Comparison of ENCODE assay signal across 19 mouse cellular contexts in the genomic region with DNA sequence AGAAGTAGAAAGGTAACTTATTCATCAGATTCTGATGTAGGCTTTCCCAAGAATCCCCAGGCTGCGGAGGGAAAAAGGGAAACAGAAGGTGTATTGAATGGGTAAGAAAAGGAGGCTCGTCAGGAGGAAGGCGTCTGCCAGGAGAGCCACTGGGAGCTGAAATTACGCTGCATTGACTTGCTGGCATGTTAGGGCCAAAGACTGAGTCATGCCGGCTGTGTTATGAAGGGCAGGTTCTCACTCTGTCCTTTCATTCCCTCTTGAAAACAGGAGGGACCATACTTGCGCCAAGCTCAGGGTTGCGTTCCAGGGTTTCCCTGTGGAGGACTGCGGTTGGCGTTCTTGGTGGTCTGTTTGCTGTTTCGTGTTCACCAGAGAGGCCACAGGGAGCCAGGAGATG.
DNase-seq lines count a peak whose midpoint lies in the region; ATAC-seq and TF ChIP-seq lines count a peak whose summit lies in the region.
"Had no signal": no experiment of that assay in that cellular context is flagged by ENCODE, and none has a peak within 500 bp of the region (broad histone marks: within the 10 kb centered on the region; RNA-seq: fewer than 3 reads in every experiment).

No protein-coding gene starts in this region.

- DNase-seq in hindbrain, embryonic 10.5 days (ENCODE audit: low spot score), result no peak
- no peak for DNase-seq in hindbrain, postnatal 0 days (ENCODE audit: low spot score)
- peak; percentile 36 for DNase-seq in adrenal gland, postnatal 10 days
- DNase-seq in cerebellum, adult 18-20 months, result peak; percentile 24 to 36
- DNase-seq in cerebellum, postnatal 36 days, result peak; percentile 48 to 64
- no peak for DNase-seq in lung, adult 2 months
- DNase-seq in frontal cortex, postnatal 14 days (ENCODE audit: low spot score in 2 of 2), result no peak
- no peak for DNase-seq in kidney, postnatal 10 days
- DNase-seq: forebrain, postnatal 0 days; gastrocnemius, postnatal 25 days; kidney, adult 2 months; liver; lung, adult 18-20 months; lung, postnatal 36 days; thymus, postnatal 14 days had no signal

- no peaks in the 10 kb centered on the region for H3K9me3 ChIP-seq in hindbrain, embryonic 10.5 days
- no peaks in the 10 kb centered on the region for H3K9me3 ChIP-seq in hindbrain, postnatal 0 days (ENCODE audit: low read length)
- H3K9me3 ChIP-seq: neural tube, embryonic 13.5 days had no signal

- H3K4me2 ChIP-seq in hindbrain, postnatal 0 days (ENCODE audit: low read depth, low read length), result no peak overlapping the region
- H3K4me2 ChIP-seq: heart, embryonic 11.5 days; neural tube, embryonic 13.5 days had no signal

- no peaks in the 10 kb centered on the region for H3K27me3 ChIP-seq in hindbrain, embryonic 10.5 days (ENCODE audit: insufficient read depth, poor library complexity, severe bottlenecking)
- H3K27me3 ChIP-seq in hindbrain, postnatal 0 days (ENCODE audit: insufficient read depth, low read length), result no peaks in the 10 kb centered on the region
- H3K27me3 ChIP-seq: neural tube, embryonic 13.5 days had no signal

- peaks cover 21% of the 10 kb centered on the region for H3K4me1 ChIP-seq in hindbrain, embryonic 10.5 days (replicated peaks)
- no peaks in the 10 kb centered on the region for H3K4me1 ChIP-seq in hindbrain, postnatal 0 days (ENCODE audit: insufficient read depth, low read length)
- H3K4me1 ChIP-seq in lung, adult 2 months (ENCODE audit: control insufficient read depth, insufficient read depth, low read length), result no peaks in the 10 kb centered on the region

- H3K4me3 ChIP-seq in hindbrain, embryonic 10.5 days, result no peak overlapping the region
- H3K4me3 ChIP-seq in hindbrain, postnatal 0 days (ENCODE audit: low read length), result no peak overlapping the region
- no peak overlapping the region for H3K4me3 ChIP-seq in lung, adult 2 months (replicated peaks; ENCODE audit: extremely low read depth, low read depth, low read length)
- H3K4me3 ChIP-seq: erythroblast, embryonic 14.5 days; neural tube, embryonic 13.5 days had no signal

- ATAC-seq in hindbrain, postnatal 0 days, result no peak
- ATAC-seq: forebrain, postnatal 0 days had no signal

- H3K9ac ChIP-seq in hindbrain, postnatal 0 days (replicated peaks; ENCODE audit: low read length), result no peak overlapping the region
- H3K9ac ChIP-seq: forebrain, postnatal 0 days; neural tube, embryonic 13.5 days had no signal

- 90% methylated on average over 10 of the region's 10 CpGs for WGBS in hindbrain, embryonic 10.5 days
- WGBS in hindbrain, postnatal 0 days, result 79% methylated on average over 10 of the region's 10 CpGs
- WGBS in lung, adult 2 months, result 91% methylated on average over 10 of the region's 10 CpGs

- TF ChIP-seq POLR2A in lung, adult 2 months (IDR thresholded peaks at IDR 0.05; ENCODE audit: borderline replicate concordance, extremely low read depth, low read depth, low read length), result no peak

- no peaks in the 10 kb centered on the region for H3K36me3 ChIP-seq in hindbrain, embryonic 10.5 days
- H3K36me3 ChIP-seq in hindbrain, postnatal 0 days (ENCODE audit: insufficient read depth, low read length), result no peaks in the 10 kb centered on the region
- H3K36me3 ChIP-seq: neural tube, embryonic 13.5 days had no signal

- H3K27ac ChIP-seq in hindbrain, embryonic 10.5 days, result peak overlapping the region; percentile 50
- no peak overlapping the region for H3K27ac ChIP-seq in hindbrain, postnatal 0 days
- H3K27ac ChIP-seq: neural tube, embryonic 13.5 days; stomach, postnatal 0 days had no signal

- TF ChIP-seq CTCF in hindbrain, postnatal 0 days (IDR thresholded peaks at IDR 0.05; ENCODE audit: low read depth), result no peak
- no peak for TF ChIP-seq CTCF in lung, adult 2 months (IDR thresholded peaks at IDR 0.05; ENCODE audit: insufficient read depth, low read length)

Comparison
In these comparisons a context has a peak if more than half of its experiments do, and no peak if none do; other contexts are left out.
1. DNase-seq: peak in adrenal gland, postnatal 10 days (single experiment), cerebellum, adult 18-20 months (2 of 2) and cerebellum, postnatal 36 days (2 of 2); none in hindbrain, embryonic 10.5 days (single experiment), hindbrain, postnatal 0 days (single experiment), lung, adult 2 months (single experiment), frontal cortex, postnatal 14 days (0 of 2) and kidney, postnatal 10 days (single experiment).